Mouse (Mus musculus) forebrain, postnatal 0 days (tissue): ENCODE results near the gene Sfxn5. TPM values are rescaled to one million over a fixed set of nuclear protein-coding genes. Genes with fewer than 3 reads are reported as not detected.
A peak's percentile ranks its signal among the peaks of the same experiment; 100 is the strongest.

Experiments used
- ATAC-seq: fragments of 200-750 bp; cut with Nextera tagmentation; 2 replicates; pipeline ENCODE4 v1.8.0; 2017; ENCODE audit warnings: mild to moderate bottlenecking, moderate library complexity
- DNase-seq: peaks from one replicate; pipeline ENCODE4 v3.0.0-alpha.2; 2015
- H3K27ac ChIP-seq: fragments of 300-500 bp; sonication (generic); 2 replicates; pipeline ENCODE4 v1.5.1; 2014; ENCODE audit warnings: low read depth, mild to moderate bottlenecking, antibody characterized with exemption, low read length, moderate library complexity, mixed read lengths
- H3K27me3 ChIP-seq: fragments of 300-500 bp; sonication (generic); 2 replicates; pipeline ENCODE4 v1.6.1; 2014; ENCODE audit warnings: mild to moderate bottlenecking, low read length, mixed read lengths; ENCODE audit not compliant: insufficient read depth
- H3K36me3 ChIP-seq: fragments of 300-500 bp; sonication (generic); 2 replicates; pipeline ENCODE4 v1.6.1; 2014; ENCODE audit warnings: mild to moderate bottlenecking, moderate library complexity; ENCODE audit not compliant: insufficient read depth
- H3K4me1 ChIP-seq: fragments of 300-500 bp; sonication (generic); 2 replicates; pipeline ENCODE4 v1.6.1; 2014; ENCODE audit warnings: antibody characterized with exemption; ENCODE audit not compliant: insufficient read depth
- H3K4me2 ChIP-seq: fragments of 300-500 bp; sonication (generic); 2 replicates; pipeline ENCODE4 v1.6.1; 2014; ENCODE audit warnings: low read depth, mild to moderate bottlenecking, moderate library complexity
- H3K4me3 ChIP-seq: fragments of 300-500 bp; sonication (generic); 2 replicates; pipeline ENCODE4 v1.5.1; 2014; ENCODE audit warnings: low read depth, low read length, mixed read lengths
- H3K9ac ChIP-seq: fragments of 300-500 bp; sonication (generic); 2 replicates; pipeline ENCODE4 v1.6.1; 2014; ENCODE audit warnings: mild to moderate bottlenecking
- H3K9me3 ChIP-seq: fragments of 300-500 bp; sonication (generic); 2 replicates; pipeline ENCODE4 v1.6.1; 2016; ENCODE audit warnings: low read length
- CTCF ChIP-seq: sonication (generic); IDR thresholded peaks from 2 replicates; pipeline ENCODE4 v1.5.1; 2016; ENCODE audit warnings: antibody characterized with exemption, control low read depth, low read depth
- WGBS: fragments of 180-500 bp; shearing (Covaris S2); extraction: QIAGEN DNeasy Blood & Tissue Kit; methylation state at CpG from one replicate; pipeline ENCODE4 v1.1.7; 2014; 5-methylcytosine and 5-hydroxymethylcytosine counted together
- polyA plus RNA-seq: library from polyadenylated mRNA; unstranded; fragments of >200 nt; fragmentation: Nextera tagmentation; extraction: Ambion mirVana; gene quantifications from 2 replicates; pipeline ENCODE4 v1.2.1, GENCODE M21; 2015
- total RNA-seq: library from RNA; depleted of rRNA; stranded (reverse); fragments of >200 nt; gene quantifications from 2 replicates; pipeline ENCODE4 v1.2.3, GENCODE M21; 2014

Gene Sfxn5
- total and polyA plus RNA-seq, 2 experiments from 2014 or later: 49.1 to 55.6 TPM

- TF ChIP-seq CTCF: no peak
- Histone ChIP-seq H3K4me1 (no peaks in the 10 kb centered on the region), H3K27ac (no peak overlapping the region), H3K4me2 (no peak overlapping the region), H3K9ac (no peak overlapping the region), H3K9me3 (no peaks in the 10 kb centered on the region), H3K4me3 (no peak overlapping the region), H3K27me3 (no peaks in the 10 kb centered on the region), H3K36me3 (0 out of 2 replicates have a peak, but pooled peaks cover 3% of the 10 kb centered on the region)
- ATAC-seq: no peak
- no peak for DNase-seq
Observed at GRCm38 (mm10) chr6:85305826-85306225, 27.4 kb downstream of the Sfxn5 start.

GRCm38 (mm10) chr6:85304966-85305365, 28.3 kb downstream of the Sfxn5 start:
- H3K9me3 ChIP-seq: no peaks in the 10 kb centered on the region
- no peak for TF ChIP-seq CTCF
- no peak overlapping the region for H3K4me2 ChIP-seq
- WGBS: 33% methylated on average over 5 of the region's 5 CpGs
- DNase-seq (no peak), ATAC-seq (no peak)
- no peak overlapping the region for H3K27ac ChIP-seq
- H3K9ac ChIP-seq: no peak overlapping the region
- 0 out of 2 replicates have a peak, but pooled peaks cover 3% of the 10 kb centered on the region for H3K36me3 ChIP-seq
- no peak overlapping the region for H3K4me3 ChIP-seq
- H3K27me3 ChIP-seq: no peaks in the 10 kb centered on the region
- no peaks in the 10 kb centered on the region for H3K4me1 ChIP-seq

- Histone ChIP-seq H3K9me3 (peaks cover 3% of the 10 kb centered on the region; the same call in 1 of the 2 replicates), H3K36me3 (0 out of 2 replicates have a peak, but pooled peaks cover 3% of the 10 kb centered on the region), H3K27ac (peak overlapping the region; percentile 70), H3K9ac (no peak overlapping the region), H3K4me3 (no peak overlapping the region), H3K4me2 (no peak overlapping the region), H3K4me1 (no peaks in the 10 kb centered on the region), H3K27me3 (no peaks in the 10 kb centered on the region)
- ATAC-seq (peak; percentile 90), DNase-seq (peak; percentile 84)
- 13% methylated on average over 3 of the region's 3 CpGs for WGBS
- TF ChIP-seq CTCF: no peak
Observed at GRCm38 (mm10) chr6:85302326-85303055, 30.7 kb downstream of the Sfxn5 start.

- 50% methylated on average over 7 of the region's 7 CpGs for WGBS
- Histone ChIP-seq H3K4me3 (no peak overlapping the region), H3K4me1 (peaks cover 10% of the 10 kb centered on the region), H3K9ac (no peak overlapping the region), H3K27ac (peak overlapping the region; percentile 16; the same call in 1 of the 2 replicates), H3K36me3 (no peaks in the 10 kb centered on the region), H3K27me3 (no peaks in the 10 kb centered on the region), H3K9me3 (peaks cover 3% of the 10 kb centered on the region; the same call in 1 of the 2 replicates), H3K4me2 (no peak overlapping the region)
- peak; percentile 71 for ATAC-seq
- DNase-seq: peak; percentile 51
- TF ChIP-seq CTCF: peak; percentile 42; the same call in 1 of the 2 replicates
Observed at GRCm38 (mm10) chr6:85295384-85296167, 37.6 kb downstream of the Sfxn5 start.

GRCm38 (mm10) chr6:85294004-85294379, 39.2 kb downstream of the Sfxn5 start:
- Histone ChIP-seq H3K27me3 (no peaks in the 10 kb centered on the region), H3K4me2 (no peak overlapping the region), H3K4me3 (no peak overlapping the region), H3K36me3 (no peaks in the 10 kb centered on the region), H3K27ac (peak overlapping the region; percentile 57; the same call in 1 of the 2 replicates), H3K9me3 (peaks cover 3% of the 10 kb centered on the region; the same call in 1 of the 2 replicates), H3K4me1 (peaks cover 10% of the 10 kb centered on the region), H3K9ac (no peak overlapping the region)
- TF ChIP-seq CTCF: no peak
- no peak for ATAC-seq
- no peak for DNase-seq
- WGBS: 16% methylated on average over 5 of the region's 5 CpGs

- WGBS: 38% methylated on average over 10 of the region's 10 CpGs
- TF ChIP-seq CTCF: no peak
- Histone ChIP-seq H3K9me3 (no peaks in the 10 kb centered on the region), H3K27me3 (no peaks in the 10 kb centered on the region), H3K4me1 (peaks cover 10% of the 10 kb centered on the region), H3K27ac (peak overlapping the region; percentile 57), H3K4me3 (no peak overlapping the region), H3K36me3 (no peaks in the 10 kb centered on the region), H3K4me2 (no peak overlapping the region), H3K9ac (no peak overlapping the region)
- DNase-seq (peak; percentile 54), ATAC-seq (peak; percentile 82)
Observed at GRCm38 (mm10) chr6:85293255-85294003, 39.8 kb downstream of the Sfxn5 start.
